Mouse (Mus musculus) intestine, postnatal 0 days (tissue): Measurements from ENCODE around the gene Col8a1. TPM values are rescaled to one million over a fixed set of nuclear protein-coding genes. Genes with fewer than 3 reads are reported as not detected.

Source experiments
- ATAC-seq: fragments of 200-750 bp; cut with Nextera tagmentation; 2 replicates; pipeline ENCODE4 v1.8.0; 2017; ENCODE audit warnings: mild to moderate bottlenecking, moderate TSS enrichment, moderate library complexity
- H3K27ac ChIP-seq: fragments of 300-500 bp; sonication (generic); 2 replicates; pipeline ENCODE4 v1.5.1; 2014; ENCODE audit warnings: mild to moderate bottlenecking, low read depth, low read length, moderate library complexity
- H3K27me3 ChIP-seq: fragments of 300-500 bp; sonication (generic); replicated peaks from 2 replicates; pipeline ENCODE4 v1.6.1; 2014; ENCODE audit warnings: low read length, mixed read lengths; ENCODE audit not compliant: control insufficient read depth, insufficient read depth
- H3K36me3 ChIP-seq: fragments of 300-500 bp; sonication (generic); 2 replicates; pipeline ENCODE4 v1.6.1; 2014; ENCODE audit warnings: mild to moderate bottlenecking, moderate library complexity; ENCODE audit not compliant: control insufficient read depth, insufficient read depth
- H3K4me1 ChIP-seq: fragments of 300-500 bp; sonication (generic); replicated peaks from 2 replicates; pipeline ENCODE4 v1.6.1; 2014; ENCODE audit warnings: antibody characterized with exemption, low read length, mixed read lengths; ENCODE audit not compliant: control insufficient read depth, insufficient read depth
- H3K4me2 ChIP-seq: fragments of 300-500 bp; sonication (generic); replicated peaks from 2 replicates; pipeline ENCODE4 v1.6.1; 2014; ENCODE audit warnings: low read depth, mild to moderate bottlenecking, moderate library complexity
- H3K4me3 ChIP-seq: fragments of 300-500 bp; sonication (generic); 2 replicates; pipeline ENCODE4 v1.5.1; 2014; ENCODE audit warnings: low read depth, low read length
- H3K9ac ChIP-seq: fragments of 300-500 bp; sonication (generic); 2 replicates; pipeline ENCODE4 v1.6.1; 2014; ENCODE audit warnings: mild to moderate bottlenecking, low read depth, low read length
- H3K9me3 ChIP-seq: fragments of 300-500 bp; sonication (generic); 2 replicates; pipeline ENCODE4 v1.6.1; 2016; ENCODE audit warnings: mixed run types; ENCODE audit not compliant: control insufficient read depth
- CTCF ChIP-seq: sonication (generic); IDR thresholded peaks from 2 replicates; pipeline ENCODE4 v1.5.1; 2016; ENCODE audit warnings: low read depth, mild to moderate bottlenecking, control low read depth, antibody characterized with exemption, moderate library complexity
- WGBS: fragments of 180-500 bp; shearing (Covaris S2); extraction: QIAGEN DNeasy Blood & Tissue Kit; methylation state at CpG from one replicate; pipeline ENCODE4 v1.1.7; 2014; 5-methylcytosine and 5-hydroxymethylcytosine counted together
- polyA plus RNA-seq: library from polyadenylated mRNA; unstranded; fragments of >200 nt; fragmentation: Nextera tagmentation; extraction: Ambion mirVana; gene quantifications from 2 replicates; pipeline ENCODE4 v1.2.1, GENCODE M21; 2015

Col8a1 gene
- 7.3 and 9.1 TPM in 2 replicates for polyA plus RNA-seq

- Histone ChIP-seq H3K36me3 (no peaks in the 10 kb centered on the region), H3K9ac (peak within 1 kb of the TSS; percentile 4; the same call in 1 of the 2 replicates), H3K9me3 (no peaks in the 10 kb centered on the region), H3K27ac (no peak within 1 kb of the TSS), H3K4me2 (peak within 1 kb of the TSS; percentile 76), H3K4me1 (peaks cover 5% of the 10 kb centered on the region; the same call in 1 of the 2 replicates), H3K27me3 (peaks cover 5% of the 10 kb centered on the region; the same call in 1 of the 2 replicates), H3K4me3 (peak within 1 kb of the TSS; percentile 40)
- no peak for TF ChIP-seq CTCF
- no peak for ATAC-seq
- 4% methylated on average over 19 of the region's 19 CpGs for WGBS
These were observed at the start of gene Col8a1 for GRCm38 (mm10) chr16:57754526-57755125. TSS of gene Col8a1 (minus strand) at chr16:57754737.

- Histone ChIP-seq H3K9me3 (no peaks in the 10 kb centered on the region), H3K36me3 (no peaks in the 10 kb centered on the region), H3K4me1 (no peaks in the 10 kb centered on the region), H3K27ac (no peak overlapping the region), H3K27me3 (no peaks in the 10 kb centered on the region), H3K4me3 (no peak overlapping the region), H3K9ac (no peak overlapping the region), H3K4me2 (no peak overlapping the region)
- TF ChIP-seq CTCF: no peak
- WGBS: 91% methylated on average over 2 of the region's 2 CpGs
- no peak for ATAC-seq
These were observed 47.3 kb upstream of the Col8a1 start for GRCm38 (mm10) chr16:57801886-57802285.

DNA sequence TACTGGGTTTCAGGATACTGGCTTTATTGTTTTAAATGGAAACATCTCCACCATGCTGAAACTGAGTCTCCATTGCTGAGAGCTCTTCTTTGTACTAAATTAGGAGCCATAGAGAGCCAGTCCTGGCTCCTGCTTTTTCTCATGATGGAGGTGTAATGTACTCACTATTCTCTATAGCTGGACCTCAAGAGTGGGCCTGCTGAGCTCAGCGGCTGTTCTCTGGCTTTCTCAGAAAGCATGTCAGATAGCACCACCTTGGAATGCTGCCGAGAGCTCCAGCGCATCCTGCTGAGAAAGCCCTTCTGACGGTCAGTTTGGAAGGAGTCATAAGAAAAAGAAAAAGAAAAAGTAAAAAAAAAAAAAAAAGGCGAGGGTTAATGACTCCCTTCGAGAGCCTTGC, 41.8 kb upstream of the Col8a1 start:
- WGBS: 69% methylated on average over 6 of the region's 6 CpGs
- Histone ChIP-seq H3K4me3 (no peak overlapping the region), H3K27ac (no peak overlapping the region), H3K9ac (no peak overlapping the region), H3K27me3 (no peaks in the 10 kb centered on the region), H3K4me2 (no peak overlapping the region), H3K36me3 (no peaks in the 10 kb centered on the region), H3K4me1 (no peaks in the 10 kb centered on the region), H3K9me3 (no peaks in the 10 kb centered on the region)
- no peak for ATAC-seq
- TF ChIP-seq CTCF: no peak

- Histone ChIP-seq H3K4me2 (no peak overlapping the region), H3K27ac (no peak overlapping the region), H3K9ac (no peak overlapping the region), H3K27me3 (no peaks in the 10 kb centered on the region), H3K9me3 (no peaks in the 10 kb centered on the region), H3K4me1 (no peaks in the 10 kb centered on the region), H3K4me3 (no peak overlapping the region), H3K36me3 (no peaks in the 10 kb centered on the region)
- TF ChIP-seq CTCF: no peak
- no peak for ATAC-seq
These were observed 24.5 kb upstream of the Col8a1 start for GRCm38 (mm10) chr16:57779011-57779410.

- no peaks in the 10 kb centered on the region for H3K9me3 ChIP-seq
- no peak overlapping the region for H3K9ac ChIP-seq
- no peak overlapping the region for H3K4me2 ChIP-seq
- H3K36me3 ChIP-seq: no peaks in the 10 kb centered on the region
- no peaks in the 10 kb centered on the region for H3K4me1 ChIP-seq
- no peak for ATAC-seq
- H3K27me3 ChIP-seq: no peaks in the 10 kb centered on the region
- H3K27ac ChIP-seq: no peak overlapping the region
- TF ChIP-seq CTCF: no peak
- WGBS: 60% methylated on average over 3 of the region's 3 CpGs
- no peak overlapping the region for H3K4me3 ChIP-seq
These were observed 11.1 kb upstream of the Col8a1 start for GRCm38 (mm10) chr16:57765615-57766014.

- Histone ChIP-seq H3K27me3 (no peaks in the 10 kb centered on the region), H3K4me1 (no peaks in the 10 kb centered on the region), H3K4me2 (no peak overlapping the region), H3K9me3 (no peaks in the 10 kb centered on the region), H3K36me3 (no peaks in the 10 kb centered on the region), H3K9ac (no peak overlapping the region), H3K27ac (no peak overlapping the region), H3K4me3 (no peak overlapping the region)
- ATAC-seq: no peak
- no peak for TF ChIP-seq CTCF
- WGBS: 53% methylated on average over 2 of the region's 2 CpGs
These were observed 5.3 kb upstream of the Col8a1 start for GRCm38 (mm10) chr16:57759862-57760261.
